Mouse (Mus musculus) kidney, adult 9 months (tissue): ENCODE measurements at regions not wholly inside any gene's neighbourhood (a gene's known extent, or its start where the extent isn't known, plus 50 kb on each side); places are given as distances from the start of the nearest gene placed in this dataset.

Experiments used
- DNase-seq: peaks from one replicate; pipeline ENCODE4 v3.0.0; 2022

DNA sequence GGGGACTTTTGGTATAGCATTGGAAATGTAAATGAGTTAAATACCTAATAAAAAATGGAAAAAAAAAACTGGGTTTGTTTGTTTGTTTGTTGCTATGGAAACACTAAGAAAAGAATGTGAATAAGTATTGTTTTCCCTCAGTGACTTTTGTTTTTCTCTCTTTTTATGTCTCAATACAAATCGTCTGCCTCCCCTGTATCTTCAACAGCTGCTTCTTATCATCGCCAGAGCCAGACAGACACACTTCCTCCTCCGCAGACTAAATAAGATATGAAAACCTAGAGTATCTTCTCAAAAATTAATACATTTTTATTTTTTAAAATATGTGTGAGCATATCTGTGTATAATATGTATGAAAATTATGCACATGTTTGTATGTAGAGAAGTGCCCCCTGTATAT is 389.0 kb downstream of the Nuf2 start:
- no peak for DNase-seq

- peak; percentile 80 for DNase-seq
These were observed 391.2 kb downstream of the Nuf2 start for GRCm38 (mm10) chr1:169140056-169140455.

- DNase-seq = peak; percentile 91
These were observed 391.8 kb downstream of the Nuf2 start for GRCm38 (mm10) chr1:169139507-169139906.

DNA sequence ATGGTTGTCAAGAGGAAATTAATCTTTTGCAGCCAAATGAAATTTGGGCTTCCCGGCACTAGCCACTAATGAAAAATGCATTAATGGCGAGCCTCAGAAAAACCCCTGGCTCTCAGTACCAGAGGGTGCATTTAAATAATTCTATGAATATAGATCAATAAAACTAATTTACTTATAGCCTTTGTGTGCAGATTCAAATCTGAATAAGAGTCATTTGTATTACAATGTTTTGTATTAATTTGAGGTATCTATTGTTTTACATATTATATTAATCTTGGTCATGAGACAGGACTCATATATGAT is 392.1 kb downstream of the Nuf2 start:
- no peak for DNase-seq

GRCm38 (mm10) chr1:169138404-169139183 is 392.7 kb downstream of the Nuf2 start:
- peak; percentile 66 for DNase-seq

DNA sequence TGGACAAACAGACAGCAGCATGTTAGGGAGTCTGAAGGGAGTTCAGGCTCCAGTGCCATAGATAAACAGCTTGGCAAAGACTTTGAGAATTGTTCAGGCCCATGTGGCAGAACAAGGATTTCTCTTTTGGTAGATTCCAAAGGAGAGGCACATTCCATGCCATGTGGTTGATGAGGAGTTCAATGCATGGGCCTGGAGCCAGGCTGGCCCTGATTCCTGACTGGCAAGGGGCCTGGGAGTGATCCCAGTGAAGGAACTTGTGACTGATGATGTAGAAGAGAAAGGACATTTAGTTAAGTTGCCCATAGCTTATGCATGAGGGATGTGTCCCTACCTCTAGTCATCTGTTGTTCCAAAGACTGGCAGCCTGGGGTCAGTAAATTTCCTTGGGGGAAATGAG is 395.7 kb downstream of the Nuf2 start:
- DNase-seq = no peak

- DNase-seq = no peak
These were observed 427.6 kb downstream of the Nuf2 start for GRCm38 (mm10) chr1:169103669-169104068.

GRCm38 (mm10) chr1:169103113-169103512 is 428.2 kb downstream of the Nuf2 start:
- DNase-seq = peak; percentile 15

GRCm38 (mm10) chr1:169099221-169099620 is 432.0 kb downstream of the Nuf2 start:
- peak; percentile 33 for DNase-seq

- DNase-seq = peak; percentile 12
These were observed 434.5 kb downstream of the Nuf2 start for GRCm38 (mm10) chr1:169096737-169097136.

DNA sequence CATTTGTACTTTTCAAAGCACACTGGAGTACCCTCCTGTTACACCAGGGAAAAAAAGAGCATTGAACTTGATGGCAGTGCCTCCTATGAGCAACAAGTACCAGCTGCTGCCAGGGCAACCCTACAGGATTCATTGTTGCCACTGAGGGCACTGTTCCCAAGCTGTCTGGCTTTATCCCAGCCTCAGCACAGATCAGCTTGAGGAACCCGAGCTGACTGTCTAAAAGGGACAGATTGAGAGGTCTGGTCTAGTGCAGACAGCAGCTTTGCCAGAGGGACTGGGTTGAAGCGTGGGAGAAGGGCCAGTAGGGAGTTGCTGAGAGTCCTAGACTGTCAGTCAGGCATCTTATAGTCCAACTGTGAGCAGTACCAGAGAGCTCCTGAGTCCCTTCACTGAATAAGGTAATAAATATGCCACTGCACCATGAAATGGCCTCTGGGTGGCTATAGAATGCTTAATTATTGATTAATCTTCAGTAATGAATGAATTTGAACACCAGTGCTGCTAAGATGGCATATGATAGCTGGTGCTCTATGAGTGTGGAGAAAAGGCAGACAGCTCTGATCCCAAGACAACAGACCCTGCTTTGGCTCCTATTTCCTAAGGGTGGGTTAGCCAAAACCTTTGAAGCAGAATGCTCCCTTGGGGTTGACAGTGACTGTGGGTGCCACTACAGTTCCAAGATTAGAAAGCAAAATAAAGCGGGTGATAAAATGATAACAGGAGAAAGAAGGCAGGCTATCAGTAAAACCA is 437.5 kb downstream of the Nuf2 start:
- no peak for DNase-seq

- no peak for DNase-seq
These were observed 445.2 kb downstream of the Nuf2 start for GRCm38 (mm10) chr1:169086032-169086431.

- DNase-seq = no peak
These were observed 450.6 kb downstream of the Nuf2 start for GRCm38 (mm10) chr1:169080686-169081085.

DNA sequence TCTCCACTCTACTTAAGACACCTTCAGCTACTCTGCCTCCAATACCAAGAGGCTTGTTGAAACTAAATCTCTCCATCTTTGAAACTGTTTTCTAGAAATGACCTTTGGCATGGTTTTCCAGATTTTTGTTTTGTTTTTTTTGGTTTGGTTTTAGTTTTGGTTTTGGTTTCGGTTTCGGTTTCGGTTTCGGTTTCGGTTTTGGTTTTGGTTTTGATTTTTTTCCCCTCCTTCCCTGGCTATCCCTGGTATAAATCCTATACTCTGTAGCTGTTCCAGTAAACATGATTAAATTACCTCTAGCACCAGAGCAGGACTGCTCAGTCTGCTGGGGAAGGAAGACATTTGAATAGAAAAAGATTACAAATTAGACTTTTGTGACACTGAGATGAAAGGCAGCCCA is 454.0 kb downstream of the Nuf2 start:
- DNase-seq = no peak

DNA sequence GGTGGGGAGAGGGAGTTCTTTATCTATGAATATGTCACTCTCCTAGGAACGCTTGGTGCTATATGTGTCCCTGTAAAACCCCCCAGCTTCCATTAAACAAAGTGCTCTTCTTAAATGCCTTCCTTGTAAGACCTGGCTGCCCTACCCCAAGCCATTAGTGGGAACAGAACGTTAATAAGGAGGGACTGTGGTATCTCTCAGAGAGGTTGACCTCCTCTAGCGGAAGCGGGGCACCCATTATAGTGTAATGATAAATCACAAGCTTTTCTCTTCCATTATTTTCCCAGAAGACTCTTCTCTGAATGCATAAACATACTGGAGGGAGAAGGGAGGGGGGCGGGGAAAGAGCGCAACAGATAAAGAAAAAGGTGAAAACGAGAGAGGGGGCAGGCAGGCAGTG is 455.3 kb downstream of the Nuf2 start:
- no peak for DNase-seq

- DNase-seq = no peak
These were observed 459.9 kb downstream of the Nuf2 start for GRCm38 (mm10) chr1:169071366-169071765.

GRCm38 (mm10) chr1:169069647-169070046 is 461.6 kb downstream of the Nuf2 start:
- no peak for DNase-seq

DNA sequence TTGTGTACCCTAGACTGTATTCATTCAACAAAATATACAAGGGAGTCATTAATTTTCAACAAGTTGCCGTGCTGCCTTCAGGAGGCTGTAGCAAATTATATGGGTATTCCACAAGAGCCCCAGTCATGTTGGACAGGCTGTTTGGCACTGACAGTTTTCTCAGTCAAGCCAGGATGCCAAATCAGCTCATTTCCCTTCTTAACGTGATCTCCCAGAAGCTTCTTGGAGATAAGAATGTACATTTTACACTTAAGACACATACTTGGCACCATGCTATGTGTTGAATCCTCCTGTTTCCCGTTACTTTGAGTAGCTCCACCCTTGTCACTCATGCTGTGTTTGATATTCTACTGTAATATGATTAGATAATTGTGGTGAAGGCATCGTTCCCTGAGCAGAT is 464.5 kb downstream of the Nuf2 start:
- peak; percentile 8 for DNase-seq

DNA sequence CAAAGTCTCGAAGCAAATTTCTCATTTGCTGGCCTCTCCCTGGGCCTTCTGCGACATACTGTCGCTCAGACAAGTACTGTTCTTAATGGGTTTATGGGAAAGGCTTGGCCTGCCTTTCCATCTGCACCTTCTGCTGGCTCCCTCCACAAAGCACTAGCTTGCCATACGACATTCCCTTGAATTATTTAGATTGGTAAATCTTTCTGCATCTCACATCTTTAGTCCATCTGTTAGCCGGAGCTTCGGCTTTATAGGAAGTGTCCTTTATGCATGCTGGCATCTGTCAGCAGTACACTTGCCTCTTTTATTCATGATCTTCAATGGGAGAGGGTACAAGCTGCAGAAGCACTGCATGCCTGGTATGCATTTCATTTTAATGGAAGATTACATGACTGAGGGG is 470.6 kb downstream of the Nuf2 start:
- no peak for DNase-seq

DNA sequence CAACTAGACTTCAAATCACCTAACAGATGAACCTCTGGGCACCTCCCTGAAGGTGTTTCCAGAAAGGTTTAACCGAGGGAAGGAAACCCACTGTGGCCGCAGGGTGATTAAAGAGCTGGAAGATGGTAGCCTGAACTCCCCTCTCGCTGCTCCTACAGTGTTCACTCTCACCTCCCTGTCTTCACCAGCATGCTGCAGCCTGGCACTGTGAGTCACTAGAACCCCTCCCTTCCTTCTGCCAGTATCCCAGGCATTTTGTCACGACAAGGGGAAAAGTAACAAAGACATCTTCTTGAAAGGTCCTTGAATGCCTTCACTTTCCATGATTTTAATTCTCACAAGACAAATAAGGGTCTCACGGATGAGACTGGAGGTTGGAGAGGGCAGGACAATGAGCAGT is 471.1 kb downstream of the Nuf2 start:
- DNase-seq = no peak

DNA sequence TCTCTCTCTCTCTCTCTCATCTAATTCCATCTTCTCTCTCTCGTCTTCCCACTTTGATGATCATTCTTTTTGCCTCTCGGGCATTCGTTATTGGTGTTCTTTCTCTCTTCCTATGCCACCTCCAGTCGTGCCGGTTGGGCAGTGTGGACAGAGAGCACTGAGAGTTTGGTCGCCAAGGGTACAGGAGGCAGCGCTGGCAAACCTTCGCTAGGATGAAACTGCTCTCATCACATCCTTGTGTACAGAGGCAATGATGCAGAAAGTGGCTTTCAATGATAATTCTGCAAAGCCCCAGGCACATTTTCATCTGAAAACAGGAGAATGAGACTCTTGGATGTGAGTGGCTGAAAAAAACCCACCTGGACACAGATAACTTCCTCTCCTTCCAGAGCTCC is 479.4 kb downstream of the Nuf2 start:
- DNase-seq = no peak

GRCm38 (mm10) chr1:169051085-169051862 is 480.0 kb downstream of the Nuf2 start:
- DNase-seq = peak; percentile 41

- peak; percentile 79 for DNase-seq
These were observed 481.4 kb downstream of the Nuf2 start for GRCm38 (mm10) chr1:169049846-169050245.
